Mouse (Mus musculus): Measurements from ENCODE around the gene Drd4.
"Not testable (repeated sequence)": the region's sequence is repeated elsewhere in the genome, so short reads cannot be mapped to it uniquely, and the experiment has no call there.

Drd4 gene

GRCm38 (mm10) chr7:141291921-141292582, at the start of gene Drd4:
TSS of gene Drd4 (plus strand) at chr7:141292006.
- DNase-seq (ENCODE audit: low read depth, low spot score), result no peak

- not testable (repeated sequence) for DNase-seq (ENCODE audit: low read depth, low spot score)
Measured at GRCm38 (mm10) chr7:141250486-141250885, 41.3 kb upstream of the Drd4 start.

DNA sequence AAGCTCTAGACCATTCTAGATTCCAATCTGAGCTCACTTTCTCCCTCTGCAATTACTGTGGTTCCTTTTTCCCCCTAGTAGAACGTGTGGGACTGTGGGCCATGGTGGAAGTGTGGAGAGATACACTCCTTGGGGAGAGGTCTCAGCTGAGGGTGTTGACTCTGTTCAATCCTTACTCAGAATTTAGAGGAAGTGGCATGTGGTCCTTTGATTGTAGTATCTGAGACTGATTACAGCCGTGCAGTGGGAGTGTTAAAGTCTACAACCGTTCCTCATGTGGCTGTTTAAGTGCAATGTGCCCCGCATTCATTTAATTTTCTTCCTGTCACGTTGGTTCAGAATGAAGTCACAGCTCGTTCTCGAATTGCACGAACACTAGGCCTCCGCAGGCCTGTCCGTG, 35.6 kb upstream of the Drd4 start:
- no peak for DNase-seq (ENCODE audit: low read depth, low spot score)

DNA sequence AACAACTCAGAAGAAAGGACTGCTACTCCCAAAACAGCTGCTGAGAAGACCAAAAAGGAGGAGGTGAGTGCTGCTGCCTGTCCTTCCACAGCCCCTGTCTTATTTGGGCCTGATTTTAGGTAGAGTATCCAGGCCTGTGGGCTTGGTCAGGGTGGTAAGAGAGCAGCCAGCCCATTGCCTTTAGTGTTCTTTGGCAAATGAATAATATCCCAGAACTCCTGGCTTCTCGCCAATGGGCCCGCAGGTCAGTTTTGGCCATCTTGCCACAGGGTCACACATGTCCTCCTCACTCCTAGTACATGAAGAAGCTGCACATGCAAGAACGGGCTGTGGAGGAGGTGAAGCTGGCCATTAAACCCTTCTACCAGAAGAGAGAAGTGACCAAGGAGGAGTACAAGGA, 30.3 kb upstream of the Drd4 start:
- no peak for DNase-seq (ENCODE audit: low read depth, low spot score)

- DNase-seq (ENCODE audit: low read depth, low spot score), result no peak
Measured at GRCm38 (mm10) chr7:141263640-141264039, 28.2 kb upstream of the Drd4 start.

DNA sequence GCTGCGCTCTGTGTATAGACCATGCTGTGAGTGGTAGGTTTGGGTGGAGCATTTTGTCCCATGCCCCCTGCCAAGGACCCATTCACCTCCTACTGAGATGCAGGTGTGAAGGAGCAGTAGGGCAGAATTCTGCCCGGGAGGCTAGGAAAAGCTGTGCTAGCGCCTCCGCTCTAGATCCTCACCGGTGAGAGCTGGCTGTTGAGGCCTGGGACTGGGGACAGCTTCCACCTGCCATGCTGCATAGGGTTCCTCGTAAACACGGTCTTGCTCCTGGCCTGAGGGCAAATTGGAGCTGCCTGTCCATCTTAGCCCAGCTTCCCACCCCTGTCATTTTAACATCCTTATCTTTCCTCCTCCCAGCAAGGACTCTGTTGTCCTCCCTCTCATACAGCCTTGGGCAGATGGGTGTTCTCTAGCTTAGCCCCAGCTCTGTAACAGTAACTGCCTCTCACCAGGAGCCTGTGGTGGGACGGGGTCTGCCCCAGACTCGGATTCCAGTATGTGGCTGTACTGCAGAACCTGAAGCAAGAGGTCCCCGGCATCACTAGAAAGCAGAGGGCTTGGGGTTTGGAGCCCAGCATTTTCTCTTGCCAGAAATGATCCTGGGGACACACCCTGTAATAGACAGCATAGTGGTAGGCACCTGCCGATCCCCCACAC, 27.6 kb upstream of the Drd4 start:
- no peak for DNase-seq (ENCODE audit: low read depth, low spot score)

GRCm38 (mm10) chr7:141264761-141265410, 26.9 kb upstream of the Drd4 start:
- DNase-seq (ENCODE audit: low read depth, low spot score), result no peak

DNA sequence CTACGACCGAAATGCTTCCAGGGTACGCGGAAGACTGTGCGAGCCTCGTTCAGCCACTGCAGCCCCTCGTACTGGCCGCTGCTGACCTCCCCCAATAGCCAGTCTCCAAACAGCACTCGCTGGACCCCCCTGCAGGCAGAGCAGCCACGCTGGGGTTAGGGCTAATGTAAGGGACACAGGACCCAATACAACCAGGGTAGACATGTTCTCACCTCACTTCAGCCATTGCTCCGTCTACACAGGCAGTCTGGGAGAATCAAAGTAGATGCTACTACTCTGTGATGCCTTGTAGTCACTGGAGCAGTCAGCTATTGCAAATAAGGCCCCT, 26.4 kb upstream of the Drd4 start:
- DNase-seq (ENCODE audit: low read depth, low spot score), result no peak

DNA sequence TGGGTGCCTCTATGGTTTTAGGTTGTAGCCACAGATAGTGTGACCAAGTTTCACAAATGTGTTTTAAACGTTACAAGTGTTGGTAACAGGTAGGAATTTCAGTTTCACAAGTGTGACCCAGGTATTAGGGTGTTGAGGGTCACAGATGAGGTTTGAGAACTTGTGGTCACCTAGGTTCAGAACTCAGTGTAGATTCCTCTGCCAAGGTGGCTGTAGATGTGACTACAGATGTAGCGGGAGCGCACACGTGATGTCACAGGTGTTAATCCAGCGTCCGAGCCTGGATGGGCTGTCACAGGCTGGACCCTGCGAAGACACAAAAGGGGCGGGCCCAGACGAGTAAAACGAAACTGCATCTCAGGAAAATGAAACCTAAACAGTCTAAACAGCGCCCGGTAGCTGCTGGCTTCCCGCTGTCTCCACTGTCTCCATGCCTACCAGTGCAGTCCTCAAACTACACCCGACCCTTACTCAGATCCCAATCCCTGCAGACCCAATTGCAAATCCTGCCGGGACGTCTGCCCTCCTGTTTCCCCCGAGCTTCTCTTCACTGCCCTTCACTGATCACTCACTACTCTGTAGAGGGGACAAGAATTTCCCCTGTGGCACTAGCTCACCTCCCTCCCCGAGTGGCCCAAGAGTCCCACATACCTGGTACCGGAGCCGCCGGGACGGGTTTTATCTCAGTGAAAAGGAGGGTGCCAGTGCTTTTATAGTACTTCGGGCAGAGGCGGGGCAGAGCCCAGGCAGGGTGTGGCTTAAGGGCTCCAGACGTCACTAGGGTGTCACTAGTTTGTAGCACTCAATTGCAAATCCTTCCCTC, 25.9 kb upstream of the Drd4 start, which contains the start of gene Irf7:
Gene Irf7, minus strand, starts transcription at position 743 of the 823 bp plus-strand sequence.
- DNase-seq (ENCODE audit: low read depth, low spot score), result no peak

GRCm38 (mm10) chr7:141268466-141269272, 23.1 kb upstream of the Drd4 start:
- DNase-seq (ENCODE audit: low read depth, low spot score), result no peak

DNA sequence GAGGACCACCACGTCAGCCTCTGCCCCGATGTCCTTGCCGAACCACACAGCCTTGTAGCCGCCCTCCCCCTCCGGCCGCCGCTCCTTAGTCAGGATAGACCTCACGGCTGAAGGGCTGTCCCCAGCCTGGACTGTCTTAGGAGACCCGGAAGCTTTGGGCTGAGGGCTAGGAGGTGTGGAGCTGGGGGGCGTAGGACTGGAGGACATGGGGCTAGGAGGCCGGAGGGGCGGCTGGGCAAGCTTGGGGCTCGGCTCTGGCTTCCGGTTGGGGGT, 22.6 kb upstream of the Drd4 start:
- no peak for DNase-seq (ENCODE audit: low read depth, low spot score)

GRCm38 (mm10) chr7:141270631-141271030, 21.2 kb upstream of the Drd4 start:
- DNase-seq (ENCODE audit: low read depth, low spot score), result no peak

GRCm38 (mm10) chr7:141275356-141275755, 16.4 kb upstream of the Drd4 start:
- DNase-seq (ENCODE audit: low read depth, low spot score), result no peak

GRCm38 (mm10) chr7:141276546-141276945, 15.3 kb upstream of the Drd4 start, which contains the start of gene Cdhr5:
TSS of gene Cdhr5 (minus strand) at chr7:141276786.
- no peak for DNase-seq (ENCODE audit: low read depth, low spot score)

DNA sequence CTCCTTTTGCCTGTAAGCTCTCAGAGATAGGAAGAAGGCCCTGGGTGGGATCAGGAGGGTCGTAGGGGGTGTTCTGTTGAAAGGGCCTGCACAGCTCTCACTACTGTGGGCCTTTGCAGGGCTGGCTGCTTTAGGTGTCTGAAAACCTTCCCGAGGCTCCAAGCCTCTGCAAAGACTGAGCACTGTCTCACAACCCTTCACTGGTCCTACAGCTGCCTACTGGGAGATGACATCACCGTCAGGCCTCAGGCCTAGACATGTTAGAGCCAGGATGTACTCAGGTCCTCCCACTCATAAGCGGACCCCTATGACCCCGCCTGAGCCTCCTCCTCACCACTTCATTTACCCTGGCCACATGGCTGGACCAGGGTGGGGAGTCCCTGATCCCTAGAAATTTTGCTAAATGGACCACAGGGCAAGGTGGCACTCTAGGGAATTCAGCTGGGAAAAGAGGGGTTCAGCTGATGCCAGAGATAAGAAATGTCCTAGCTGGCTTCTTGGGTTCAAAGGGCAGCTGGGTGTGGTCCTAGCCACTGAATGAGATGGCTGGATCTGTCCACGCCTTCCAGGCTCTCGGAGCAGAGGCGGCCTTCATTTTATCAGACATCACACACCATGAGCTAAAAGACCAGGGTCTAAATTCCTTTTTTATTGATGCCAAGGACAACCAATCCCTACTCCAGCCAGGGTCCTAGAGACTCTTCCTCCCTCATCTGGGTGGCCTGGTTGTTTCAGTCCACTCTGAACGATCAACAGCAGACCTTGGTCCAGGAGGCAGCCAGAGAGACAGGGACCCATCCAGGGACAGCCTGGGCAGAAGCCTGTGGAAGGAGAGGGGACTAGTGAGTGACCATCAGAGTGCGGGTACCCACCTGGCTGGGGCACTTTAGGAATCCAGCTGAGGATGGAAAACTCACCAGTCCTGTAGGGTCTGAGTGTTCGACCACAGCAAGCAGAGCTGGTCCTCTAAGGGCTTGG, 13.8 kb upstream of the Drd4 start:
- no peak for DNase-seq (ENCODE audit: low read depth, low spot score)

GRCm38 (mm10) chr7:141278766-141279590, 12.8 kb upstream of the Drd4 start, which contains the start of gene Sct:
TSS of gene Sct (minus strand) at chr7:141279133.
- no peak for DNase-seq (ENCODE audit: low read depth, low spot score)

- no peak for DNase-seq (ENCODE audit: low read depth, low spot score)
Measured at GRCm38 (mm10) chr7:141281442-141281841, 10.4 kb upstream of the Drd4 start.

DNA sequence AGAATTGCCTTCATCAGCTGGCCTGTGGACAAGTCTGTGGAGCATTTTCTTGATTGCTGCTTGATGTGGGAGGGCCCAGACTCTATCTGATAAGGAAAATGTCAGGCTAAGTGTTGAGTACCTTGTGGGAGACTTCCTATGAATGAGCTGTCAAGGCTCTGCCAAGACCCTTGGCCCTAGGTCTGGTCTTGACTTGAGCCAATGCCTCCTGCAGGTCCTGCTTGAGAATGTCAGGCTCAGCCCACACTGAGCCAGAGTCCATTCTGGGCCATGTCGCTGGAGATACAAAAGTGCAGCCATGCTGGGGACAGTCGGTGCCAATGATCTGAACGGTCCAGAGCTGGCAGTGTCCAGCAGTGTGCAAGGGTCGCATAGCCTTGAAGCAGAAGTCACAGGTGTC, 9.1 kb upstream of the Drd4 start:
- no peak for DNase-seq (ENCODE audit: low read depth, low spot score)

DNA sequence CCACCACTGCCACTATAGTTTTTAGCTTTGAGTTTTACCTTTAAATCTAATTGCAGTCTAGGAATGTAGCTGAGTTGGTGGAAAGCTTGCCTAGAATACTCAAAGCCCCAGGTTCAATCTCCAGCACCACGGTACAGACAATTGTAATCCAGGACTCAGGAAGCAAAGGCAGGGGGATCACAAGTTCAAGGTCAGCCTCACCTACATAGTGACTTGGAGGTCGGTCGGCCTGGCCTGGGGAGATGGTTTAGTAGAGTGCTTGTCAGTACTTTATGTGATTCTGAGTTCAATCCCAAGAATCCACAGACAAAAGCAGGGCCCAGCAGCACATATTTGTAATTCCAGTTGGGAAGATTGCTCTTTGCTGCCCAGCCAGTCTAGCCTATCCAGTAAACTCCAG, 3.8 kb upstream of the Drd4 start:
- no peak for DNase-seq (ENCODE audit: low read depth, low spot score)
